Mouse (Mus musculus) bone marrow, adult 2 months (tissue): ENCODE results near the gene Gpatch8. TPM values are rescaled to one million over a fixed set of nuclear protein-coding genes. Genes with fewer than 3 reads are reported as not detected.

Experiments used
- H3K27ac ChIP-seq: fragments of 200-500 bp; 2 replicates; pipeline ENCODE4 v1.5.1; 2012; ENCODE audit warnings: low read depth, mild to moderate bottlenecking, control low read depth, inconsistent platforms, low read length; ENCODE audit not compliant: control insufficient read depth, poor library complexity, insufficient read depth
- H3K4me1 ChIP-seq: fragments of 200-500 bp; 2 replicates; pipeline ENCODE4 v1.6.1; 2011; ENCODE audit warnings: low read length; ENCODE audit not compliant: control insufficient read depth, insufficient read depth
- H3K4me3 ChIP-seq: fragments of 200-500 bp; replicated peaks from 2 replicates; pipeline ENCODE3; 2011; ENCODE audit warnings: mild to moderate bottlenecking, low read depth, low read length, control low read depth; ENCODE audit not compliant: control insufficient read depth
- CTCF ChIP-seq: fragments of 200-500 bp; IDR thresholded peaks from 2 replicates; pipeline ENCODE4 v1.5.1; 2011; ENCODE audit warnings: low read length, control low read depth; ENCODE audit not compliant: control insufficient read depth, insufficient read depth
- POLR2A ChIP-seq: fragments of 200-500 bp; IDR thresholded peaks from 2 replicates; pipeline ENCODE4 v1.6.1; 2011; ENCODE audit warnings: low read depth, mild to moderate bottlenecking, control low read depth, low read length, borderline replicate concordance; ENCODE audit not compliant: control insufficient read depth
- WGBS: fragments of 180-500 bp; shearing (Covaris S2); methylation state at CpG from one replicate; pipeline ENCODE4 v1.1.7; 2018; 5-methylcytosine and 5-hydroxymethylcytosine counted together
- polyA plus RNA-seq: library from polyadenylated mRNA; stranded (reverse); fragments of >200 nt; gene quantifications from 2 replicates; pipeline ENCODE4 v1.2.4, GENCODE M21; 2011; ENCODE audit warnings: low replicate concordance; ENCODE audit not compliant: missing spikeins, insufficient read depth, insufficient read length

Gpatch8 gene
- polyA plus RNA-seq, 1 experiment, result 17.0 TPM

DNA sequence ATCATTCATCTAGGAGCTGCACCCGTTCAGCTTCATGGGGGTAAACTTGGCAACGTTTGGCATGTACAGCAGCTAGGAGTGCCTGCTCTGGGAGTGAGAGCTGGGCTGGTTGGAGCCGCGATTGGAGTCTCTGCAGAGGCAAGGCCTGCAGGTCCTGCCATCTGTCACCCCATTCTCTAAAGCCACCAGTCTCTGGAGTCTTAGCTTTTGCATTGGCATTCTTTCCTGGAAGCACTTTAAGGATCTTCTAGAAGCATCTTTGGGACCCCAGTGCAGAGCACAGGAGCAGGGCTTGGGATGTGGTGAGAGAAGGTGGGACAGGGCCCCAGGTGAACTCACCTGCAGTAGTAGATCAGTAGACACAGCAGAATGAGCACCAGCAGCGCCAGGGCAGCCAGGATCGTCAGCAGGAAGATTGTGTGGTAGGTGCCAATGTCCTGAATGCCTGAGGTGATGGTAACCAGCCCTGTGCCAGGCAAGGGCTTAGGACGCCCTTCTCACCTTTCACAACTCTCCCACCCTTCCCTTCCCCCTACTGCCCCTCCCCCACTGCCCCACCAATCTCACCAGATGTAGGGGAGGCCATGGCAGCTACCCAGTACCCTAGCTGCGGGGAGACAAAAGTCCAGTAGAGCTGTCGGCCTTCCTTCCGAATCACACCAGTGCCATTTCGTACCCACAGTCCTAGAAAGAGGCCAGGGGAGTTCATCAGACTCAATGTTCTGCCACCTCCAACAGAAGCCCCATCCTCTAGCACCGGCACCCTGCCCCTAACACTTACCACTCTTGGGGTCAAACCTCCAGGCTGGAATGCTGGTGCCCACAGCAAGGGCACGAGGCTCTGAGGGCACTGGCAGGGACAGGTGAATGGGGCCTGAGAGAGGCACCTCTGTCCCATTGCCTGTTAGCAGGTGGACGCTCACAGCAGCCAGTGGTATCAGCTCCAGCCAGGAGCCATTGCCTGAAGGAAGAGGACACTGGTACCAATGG, 116.8 kb downstream of the Gpatch8 start:
- H3K27ac ChIP-seq, result no peak overlapping the region
- TF ChIP-seq POLR2A (no peak), CTCF (no peak)
- no peak overlapping the region for H3K4me3 ChIP-seq
- 84% methylated on average over 14 of the region's 14 CpGs for WGBS
- H3K4me1 ChIP-seq, result no peaks in the 10 kb centered on the region

DNA sequence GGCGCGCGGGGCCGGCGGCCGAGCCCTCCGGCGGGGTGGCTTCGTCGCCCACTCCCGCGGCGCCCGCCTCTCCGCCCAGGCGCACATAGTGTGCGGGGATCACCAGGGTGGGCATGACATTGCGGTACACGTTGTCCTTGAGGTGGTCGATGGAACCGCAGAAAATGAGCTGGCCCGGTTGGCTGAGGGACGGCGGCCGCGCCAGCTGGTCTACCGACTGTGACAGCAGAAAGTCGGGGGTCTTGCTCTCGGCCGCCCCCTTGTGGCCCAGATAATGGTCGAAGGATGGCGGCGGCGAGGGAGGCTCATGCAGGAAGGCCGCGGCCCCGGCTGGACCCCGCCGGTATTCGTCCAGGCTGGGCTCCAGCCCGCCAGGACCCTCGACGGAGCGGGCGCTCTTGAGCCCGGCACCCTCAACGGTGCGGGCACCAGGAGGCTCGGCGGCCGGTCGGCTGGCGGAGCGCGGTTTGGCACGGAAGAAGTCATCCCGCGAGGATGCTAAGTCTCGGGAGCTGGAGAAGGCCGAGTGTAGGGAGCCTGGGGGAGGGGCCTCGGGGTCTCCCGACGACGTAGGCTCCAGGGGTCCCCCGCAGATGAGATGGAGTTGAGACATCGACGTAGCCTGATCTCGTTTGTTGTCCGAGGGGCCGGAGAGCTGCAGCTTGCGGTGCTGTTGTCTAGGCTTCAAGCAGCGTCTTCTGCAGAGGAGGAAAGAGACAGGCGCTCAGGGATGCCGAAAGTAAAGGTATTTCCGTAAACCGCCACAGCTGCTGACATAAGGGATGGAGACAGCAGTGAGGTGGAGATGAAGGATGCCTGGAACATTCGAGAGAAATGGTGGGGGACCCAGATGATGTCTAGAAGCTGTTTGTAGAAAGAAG, 117.7 kb downstream of the Gpatch8 start:
- WGBS, result 47% methylated on average over 77 of the region's 77 CpGs
- Histone ChIP-seq H3K27ac (no peak overlapping the region; the same call in 1 of the 2 replicates), H3K4me3 (peak overlapping the region; percentile 49), H3K4me1 (peaks cover 3% of the 10 kb centered on the region; the same call in 1 of the 2 replicates)
- no peak for TF ChIP-seq POLR2A
- peak; percentile 72 for TF ChIP-seq CTCF

DNA sequence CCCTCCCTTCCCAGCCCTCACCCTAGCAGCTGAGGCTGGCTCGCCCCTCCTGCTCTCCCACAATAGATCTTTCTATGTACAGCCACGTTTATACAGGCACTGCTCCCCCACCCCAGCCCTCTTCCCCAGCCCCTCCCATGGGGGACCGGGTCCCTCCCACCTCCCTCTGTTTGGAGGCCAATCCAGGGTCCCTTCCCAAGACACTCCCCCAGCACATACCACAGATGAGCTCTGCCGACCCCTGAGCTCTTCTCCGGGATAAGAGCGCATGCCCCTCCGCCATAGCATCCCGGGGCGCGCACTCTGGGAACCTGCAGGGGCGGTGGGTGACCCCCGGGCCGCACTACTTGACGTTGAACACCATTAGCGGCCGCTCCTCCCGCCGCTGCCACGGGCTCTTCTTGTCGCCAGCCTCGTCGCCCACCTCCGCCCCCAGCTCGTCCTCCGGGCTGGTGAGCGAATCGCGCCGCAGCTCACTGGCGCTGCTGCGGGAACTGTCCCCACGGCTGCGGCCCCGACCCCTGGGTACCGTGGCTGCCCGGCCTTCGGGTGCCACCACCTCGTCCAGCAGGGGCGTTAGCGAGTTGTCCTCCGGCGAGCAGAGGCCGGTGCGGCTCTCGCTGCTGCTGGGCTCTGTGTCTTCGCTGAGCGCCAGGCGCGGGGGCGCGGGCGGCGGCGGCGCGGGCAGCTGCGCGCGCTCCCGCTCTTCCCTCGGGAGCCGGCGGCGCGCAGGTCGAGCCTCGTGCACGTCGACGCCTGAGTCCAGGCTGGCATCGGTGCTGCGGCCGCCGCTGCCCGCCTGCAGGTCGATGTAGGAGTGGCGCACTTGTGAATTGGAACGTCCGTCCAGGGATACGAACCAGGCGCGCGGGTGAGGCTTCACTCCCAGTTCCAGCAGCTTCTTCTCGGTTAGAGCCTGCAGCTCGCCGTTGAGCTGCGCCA, 118.8 kb downstream of the Gpatch8 start:
- TF ChIP-seq CTCF, result peak; percentile 31; the same call in 1 of the 2 replicates
- no peak for TF ChIP-seq POLR2A
- no peak overlapping the region; the same call in 1 of the 2 replicates for H3K27ac ChIP-seq
- H3K4me1 ChIP-seq, result peaks cover 9% of the 10 kb centered on the region; the same call in 1 of the 2 replicates
- peak overlapping the region; percentile 39 for H3K4me3 ChIP-seq
- 55% methylated on average over 87 of the region's 87 CpGs for WGBS

DNA sequence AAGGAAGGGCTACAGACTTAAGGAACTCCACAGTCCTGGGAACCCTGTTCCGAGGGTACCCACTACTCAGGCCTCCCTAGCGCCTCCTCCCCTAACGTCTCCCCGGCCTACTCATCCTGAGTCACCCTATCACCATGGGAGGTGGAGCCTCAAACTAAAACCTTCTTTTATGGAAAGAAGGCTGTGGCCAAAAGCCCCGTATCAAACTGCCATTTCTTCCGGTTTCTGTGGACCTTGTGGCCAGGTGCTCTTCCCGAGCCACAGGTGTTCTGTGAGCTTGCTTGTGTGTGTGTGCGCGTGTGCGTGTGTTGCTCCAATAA, 119.8 kb downstream of the Gpatch8 start:
- no peak for TF ChIP-seq CTCF
- no peak for TF ChIP-seq POLR2A
- peaks cover 9% of the 10 kb centered on the region; the same call in 1 of the 2 replicates for H3K4me1 ChIP-seq
- 85% methylated on average over 10 of the region's 10 CpGs for WGBS
- H3K4me3 ChIP-seq, result no peak overlapping the region
- no peak overlapping the region for H3K27ac ChIP-seq

DNA sequence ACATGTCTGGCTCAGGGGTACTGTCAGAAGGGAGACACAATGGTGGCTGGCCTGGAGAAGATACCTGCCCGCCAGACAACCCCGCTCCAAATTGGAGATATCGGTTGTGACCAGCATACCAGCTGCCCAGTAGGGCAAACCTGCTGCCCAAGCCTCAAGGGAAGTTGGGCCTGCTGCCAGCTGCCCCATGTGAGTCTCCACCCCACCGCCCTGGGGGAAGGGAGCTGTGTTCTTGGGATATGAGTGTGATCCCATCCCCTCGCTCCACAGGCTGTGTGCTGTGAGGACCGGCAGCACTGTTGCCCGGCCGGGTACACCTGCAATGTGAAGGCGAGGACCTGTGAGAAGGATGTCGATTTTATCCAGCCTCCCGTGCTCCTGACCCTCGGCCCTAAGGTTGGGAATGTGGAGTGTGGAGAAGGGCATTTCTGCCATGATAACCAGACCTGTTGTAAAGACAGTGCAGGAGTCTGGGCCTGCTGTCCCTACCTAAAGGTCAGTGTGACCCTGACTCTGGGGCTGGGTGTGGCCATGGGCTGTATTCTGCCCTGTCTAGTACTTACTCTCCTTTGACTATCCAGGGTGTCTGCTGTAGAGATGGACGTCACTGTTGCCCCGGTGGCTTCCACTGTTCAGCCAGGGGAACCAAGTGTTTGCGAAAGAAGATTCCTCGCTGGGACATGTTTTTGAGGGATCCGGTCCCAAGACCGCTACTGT, 120.3 kb downstream of the Gpatch8 start:
- H3K4me3 ChIP-seq, result no peak overlapping the region
- H3K27ac ChIP-seq, result no peak overlapping the region
- H3K4me1 ChIP-seq, result peaks cover 10% of the 10 kb centered on the region; the same call in 1 of the 2 replicates
- TF ChIP-seq CTCF (no peak), POLR2A (no peak)
- 88% methylated on average over 18 of the region's 18 CpGs for WGBS

DNA sequence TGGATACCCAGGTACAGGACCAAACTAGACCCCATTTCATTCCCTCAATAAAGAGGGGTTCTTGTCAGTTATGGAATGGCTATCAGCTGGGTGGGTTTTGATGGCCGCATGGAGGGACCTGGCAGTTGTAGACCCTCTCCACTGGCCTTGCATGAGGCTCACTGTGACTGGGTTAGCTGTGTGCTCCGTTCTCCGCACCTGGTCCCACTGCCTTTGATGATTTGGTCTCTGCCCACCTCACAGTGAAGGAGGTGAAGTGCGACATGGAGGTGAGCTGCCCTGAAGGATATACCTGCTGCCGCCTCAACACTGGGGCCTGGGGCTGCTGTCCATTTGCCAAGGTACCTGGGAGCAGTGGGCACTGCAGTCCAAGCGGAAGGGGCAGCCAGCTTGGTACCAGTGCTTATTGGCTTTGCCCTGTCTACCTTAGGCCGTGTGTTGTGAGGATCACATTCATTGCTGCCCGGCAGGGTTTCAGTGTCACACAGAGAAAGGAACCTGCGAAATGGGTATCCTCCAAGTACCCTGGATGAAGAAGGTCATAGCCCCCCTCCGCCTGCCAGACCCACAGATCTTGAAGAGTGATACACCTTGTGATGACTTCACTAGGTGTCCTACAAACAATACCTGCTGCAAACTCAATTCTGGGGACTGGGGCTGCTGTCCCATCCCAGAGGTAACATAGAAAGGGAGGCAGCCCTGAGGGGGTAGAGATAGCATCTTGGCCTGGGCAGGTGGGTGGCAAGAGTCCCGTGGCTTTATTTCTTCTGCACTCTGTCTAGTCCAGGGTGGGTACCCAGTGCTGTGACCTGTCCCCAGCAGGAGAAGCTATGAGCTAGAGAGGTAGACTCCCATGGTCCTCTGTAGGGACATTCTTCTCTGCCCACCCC, 121.1 kb downstream of the Gpatch8 start:
- H3K27ac ChIP-seq, result no peak overlapping the region
- H3K4me3 ChIP-seq, result no peak overlapping the region
- peaks cover 10% of the 10 kb centered on the region; the same call in 1 of the 2 replicates for H3K4me1 ChIP-seq
- TF ChIP-seq CTCF (no peak), POLR2A (no peak)
- 89% methylated on average over 11 of the region's 11 CpGs for WGBS

DNA sequence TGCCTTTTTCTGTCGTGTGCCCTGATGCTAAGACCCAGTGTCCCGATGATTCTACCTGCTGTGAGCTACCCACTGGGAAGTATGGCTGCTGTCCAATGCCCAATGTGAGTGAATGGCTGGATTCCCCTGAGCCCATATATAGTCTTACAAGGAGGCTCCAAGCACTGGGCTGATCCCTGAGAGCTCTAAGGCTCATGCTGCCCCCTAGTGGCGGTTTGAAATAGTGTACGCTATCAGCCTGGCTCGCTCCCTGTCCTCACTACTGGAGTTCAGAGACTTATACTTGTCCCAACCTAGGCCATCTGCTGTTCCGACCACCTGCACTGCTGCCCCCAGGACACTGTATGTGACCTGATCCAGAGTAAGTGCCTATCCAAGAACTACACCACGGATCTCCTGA, 121.8 kb downstream of the Gpatch8 start:
- H3K4me1 ChIP-seq, result peaks cover 10% of the 10 kb centered on the region; the same call in 1 of the 2 replicates
- 28% methylated on average over 7 of the region's 7 CpGs for WGBS

More for the DNA sequence above, 121.8 kb downstream of the Gpatch8 start:
- no peak for TF ChIP-seq POLR2A
- peak; percentile 98 for TF ChIP-seq CTCF
- no peak overlapping the region for H3K4me3 ChIP-seq
- H3K27ac ChIP-seq, result no peak overlapping the region
